Mouse (Mus musculus) c-Kit-negative CD71-positive TER-119-positive erythroid progenitor cells, embryonic 14.5 days (primary cell): Measurements from ENCODE around the gene Ksr2.

Experiments
- DNase-seq: peaks from one replicate; pipeline ENCODE4 v3.0.0-alpha.2; 2013; ENCODE audit warnings: low read depth, low spot score

Gene Ksr2

DNA sequence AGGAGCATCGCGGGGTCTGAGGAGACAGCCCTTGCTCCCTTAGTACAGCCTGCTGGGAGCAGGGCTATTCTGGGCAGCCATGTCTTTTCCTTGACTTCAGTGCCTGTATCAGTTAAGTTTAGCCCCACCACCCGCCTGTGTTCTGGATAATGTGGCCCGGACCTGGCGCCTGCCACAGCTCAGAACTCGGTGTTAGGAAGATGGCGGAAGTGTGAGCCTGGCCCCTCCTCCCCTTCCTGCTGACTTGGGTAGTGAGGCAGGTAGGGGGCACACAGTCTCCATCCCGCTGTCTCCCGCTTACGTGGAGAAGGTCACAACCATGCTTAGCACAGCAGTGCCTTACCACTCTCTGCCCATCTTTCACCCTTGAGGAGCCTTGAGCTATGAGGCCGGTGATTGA, 68.2 kb downstream of the Ksr2 start:
- no peak for DNase-seq

DNA sequence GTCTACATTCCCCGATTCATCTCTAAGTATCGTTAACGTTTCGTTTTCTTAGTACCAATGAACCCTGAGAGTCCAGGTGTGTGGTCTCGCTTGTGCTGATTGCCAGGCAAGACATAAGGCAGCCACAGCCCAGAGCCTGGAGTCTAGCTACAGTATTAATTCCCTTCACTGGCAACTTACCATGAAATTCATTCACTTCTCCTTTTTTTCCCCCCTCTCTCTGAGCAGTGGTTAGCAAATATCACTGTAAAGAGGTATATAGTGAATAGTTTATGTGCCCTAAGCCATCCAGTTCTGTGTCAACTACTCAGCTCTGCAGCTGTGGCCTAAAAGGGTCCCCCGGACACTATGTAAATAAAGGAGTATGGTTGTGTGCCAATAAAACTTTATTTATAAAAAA, 71.6 kb downstream of the Ksr2 start:
- no peak for DNase-seq

DNA sequence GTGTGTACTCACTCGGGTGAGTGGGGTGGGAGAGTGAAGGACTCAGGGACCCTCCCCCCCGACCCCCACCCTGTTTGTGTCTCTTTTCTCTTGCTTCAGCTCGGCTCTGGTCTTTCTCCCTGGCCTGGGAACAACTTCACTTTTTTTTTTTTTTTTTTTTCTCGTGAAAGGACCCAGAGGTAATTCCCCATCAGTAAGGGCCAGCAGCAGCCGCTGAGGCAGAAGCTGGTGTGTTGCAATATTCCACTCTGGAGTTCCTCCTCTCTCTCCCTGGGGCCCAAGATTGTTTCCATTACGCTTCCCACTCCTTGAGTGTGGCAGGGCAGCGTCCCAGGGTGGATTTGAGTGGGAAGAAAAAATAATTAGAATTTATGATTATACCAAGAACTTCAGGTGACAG, 72.3 kb downstream of the Ksr2 start:
- no peak for DNase-seq

DNA sequence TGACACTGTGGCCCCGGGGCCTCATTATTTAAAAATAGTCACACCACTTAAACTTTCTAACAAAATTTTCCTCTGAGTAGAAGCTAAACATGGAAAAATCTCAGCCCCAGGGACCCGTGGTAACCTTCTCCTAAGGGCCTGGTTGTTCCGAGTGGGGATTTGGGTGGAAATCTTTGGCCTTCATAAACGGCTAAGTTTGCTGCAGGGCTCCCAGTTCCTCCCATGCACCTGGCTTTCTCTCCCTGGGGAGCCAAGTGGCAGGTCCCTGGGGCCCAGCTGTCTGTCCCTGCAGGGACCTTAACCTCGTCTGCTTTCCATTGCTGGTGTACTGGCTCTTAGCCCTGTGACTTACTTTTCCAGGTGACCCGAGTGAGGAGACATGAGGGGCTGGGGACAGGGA, 74.4 kb downstream of the Ksr2 start:
- DNase-seq: no peak

DNA sequence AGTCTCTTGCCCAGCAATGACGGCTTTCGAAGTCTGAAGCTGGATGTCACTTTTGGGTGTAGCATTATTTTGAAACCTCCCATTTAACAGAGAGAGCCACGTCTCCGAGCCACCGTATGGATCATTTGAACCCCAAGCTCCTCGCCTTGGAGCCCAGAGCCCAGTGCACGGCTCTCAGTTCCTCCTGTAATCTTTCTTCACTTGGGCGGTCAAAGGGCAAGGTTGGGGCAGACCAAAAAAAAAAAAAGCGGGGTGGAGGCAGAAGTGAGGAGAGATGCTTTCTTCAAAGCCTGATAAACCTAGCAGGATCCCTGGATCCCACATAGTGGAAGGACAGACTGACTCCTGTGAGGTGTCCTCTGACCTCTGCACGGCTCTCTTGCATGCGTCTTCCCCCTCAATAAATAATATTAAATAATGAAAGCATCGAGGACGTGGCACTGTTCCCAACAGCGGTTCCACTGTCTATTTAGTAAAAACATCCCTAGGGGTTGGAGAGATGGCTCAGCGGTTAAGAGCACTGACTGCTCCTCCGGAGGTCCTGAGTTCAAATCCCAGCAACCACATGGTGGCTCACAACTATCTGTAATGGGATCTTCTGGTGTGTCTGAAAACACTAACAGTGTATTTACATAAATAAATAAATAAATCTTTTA, 75.0 kb downstream of the Ksr2 start:
- DNase-seq: no peak

DNA sequence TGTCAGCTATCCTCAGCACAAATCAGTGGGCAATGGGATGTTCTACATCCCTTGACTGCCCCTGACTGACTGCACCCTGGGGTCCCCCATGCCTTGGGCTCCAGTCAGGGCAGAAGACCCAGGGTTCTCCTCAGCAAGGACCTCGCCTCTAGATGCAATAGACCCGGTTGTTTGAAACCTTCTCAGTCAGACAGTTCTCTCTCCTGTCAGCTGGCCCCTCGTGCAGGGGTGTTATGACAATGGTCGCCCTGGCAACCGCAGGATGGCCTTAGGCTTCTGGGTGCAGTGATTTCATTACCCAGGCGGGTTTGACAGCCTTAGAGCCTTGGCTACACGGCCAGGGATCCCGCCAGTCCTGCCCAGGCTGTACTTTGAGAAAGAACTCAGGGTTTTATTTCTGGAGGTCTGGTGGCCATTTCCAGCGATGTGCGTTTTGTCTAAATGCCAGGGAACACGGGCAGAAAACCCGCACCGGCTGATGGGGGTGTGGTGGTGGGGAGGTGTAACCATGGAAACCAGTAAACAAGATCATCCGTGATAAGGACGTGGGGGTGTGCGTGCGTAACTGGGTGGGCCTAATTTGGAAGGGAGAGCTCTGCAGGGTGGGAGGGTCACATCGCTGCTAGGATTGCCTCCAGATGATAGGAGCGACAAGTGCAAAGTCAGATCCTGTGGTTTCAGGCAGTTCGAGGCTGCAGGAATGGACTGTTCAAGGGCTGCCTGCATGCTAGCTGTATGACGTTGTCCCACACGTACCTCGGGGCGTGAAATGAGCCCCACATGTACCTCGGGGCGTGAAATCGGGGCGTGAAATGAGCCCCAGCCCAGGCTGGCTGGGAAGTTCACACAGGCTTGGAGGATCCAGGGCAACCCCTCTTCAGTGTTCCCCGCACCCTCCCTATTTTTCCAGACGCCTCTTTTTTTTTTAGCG, 79.4 kb downstream of the Ksr2 start:
- no peak for DNase-seq

DNA sequence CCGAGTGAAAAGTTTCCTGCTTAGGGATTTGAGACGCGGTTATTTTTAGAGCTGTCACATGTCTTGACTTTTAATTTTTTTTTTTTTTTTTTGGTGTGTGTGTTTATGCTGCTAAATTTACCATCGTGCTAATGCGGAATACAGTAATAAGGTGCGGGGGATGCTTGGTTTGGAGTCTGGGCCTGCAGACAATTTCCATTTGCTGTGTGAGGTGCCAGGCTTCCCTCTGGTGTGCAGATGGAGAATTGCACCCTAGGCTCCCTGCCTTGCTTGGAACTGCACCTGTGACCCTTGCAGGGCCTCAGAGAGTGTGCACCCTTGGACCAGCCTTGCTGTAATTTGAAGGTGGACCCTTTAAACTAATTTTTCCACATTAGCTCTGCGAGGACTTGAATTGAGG, 80.1 kb downstream of the Ksr2 start:
- DNase-seq: no peak

DNA sequence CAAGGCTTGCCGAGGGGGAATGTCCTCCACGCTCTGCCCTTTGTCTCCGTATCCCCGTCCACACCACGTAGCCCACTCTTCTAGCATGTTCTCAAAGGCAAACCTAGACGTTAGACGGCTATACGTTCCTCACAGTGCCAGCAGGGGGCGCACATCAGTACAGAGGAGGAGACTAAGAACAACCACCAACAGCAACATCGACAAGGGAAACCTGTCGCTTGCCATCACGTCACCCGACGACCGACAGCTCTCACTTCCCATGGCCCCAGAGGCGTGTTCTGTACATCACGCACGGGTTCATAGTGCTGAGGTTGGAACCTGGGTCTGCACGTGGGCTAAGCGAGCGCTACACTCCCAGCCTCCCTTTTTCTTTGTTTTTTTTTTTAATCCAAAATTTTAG, 83.3 kb downstream of the Ksr2 start:
- DNase-seq: no peak

DNA sequence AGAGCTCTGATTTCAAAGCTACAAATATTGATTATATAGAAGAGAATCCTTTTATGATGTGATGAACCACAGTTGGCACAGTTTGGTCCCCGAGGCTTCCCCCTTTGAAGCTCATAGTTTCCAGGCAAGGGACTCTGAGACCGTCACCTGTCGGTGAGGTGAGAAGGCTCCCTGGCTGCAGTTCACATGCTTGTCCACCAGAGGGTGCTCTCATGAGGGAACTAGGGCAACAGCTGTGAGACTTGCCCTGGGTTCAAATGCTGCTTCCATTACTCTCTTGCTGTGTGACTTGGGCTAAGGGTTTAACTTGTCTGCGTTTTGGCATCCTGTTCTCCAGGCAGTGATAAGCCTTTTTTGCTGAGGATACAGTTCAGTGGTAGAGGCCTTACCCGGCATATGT, 88.8 kb downstream of the Ksr2 start:
- DNase-seq: no peak

DNA sequence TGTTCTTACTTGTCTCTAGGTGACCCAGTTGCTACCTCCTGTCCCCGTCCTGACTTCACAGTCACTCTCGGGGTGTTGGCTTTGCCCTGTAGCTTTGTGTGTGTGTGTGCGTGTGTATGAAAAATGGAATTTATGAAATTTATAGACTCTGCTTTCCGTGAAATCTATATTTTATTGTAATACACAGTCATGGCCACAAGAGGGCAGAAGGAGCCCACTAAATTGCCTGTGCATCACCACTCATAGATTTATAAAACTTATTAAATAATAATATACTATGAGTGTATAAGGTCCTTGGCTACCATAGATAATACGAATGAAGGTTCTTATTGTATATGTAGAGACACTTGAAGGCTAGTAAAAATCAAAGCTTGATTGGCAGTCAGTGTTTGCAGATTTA, 90.6 kb downstream of the Ksr2 start:
- no peak for DNase-seq

DNA sequence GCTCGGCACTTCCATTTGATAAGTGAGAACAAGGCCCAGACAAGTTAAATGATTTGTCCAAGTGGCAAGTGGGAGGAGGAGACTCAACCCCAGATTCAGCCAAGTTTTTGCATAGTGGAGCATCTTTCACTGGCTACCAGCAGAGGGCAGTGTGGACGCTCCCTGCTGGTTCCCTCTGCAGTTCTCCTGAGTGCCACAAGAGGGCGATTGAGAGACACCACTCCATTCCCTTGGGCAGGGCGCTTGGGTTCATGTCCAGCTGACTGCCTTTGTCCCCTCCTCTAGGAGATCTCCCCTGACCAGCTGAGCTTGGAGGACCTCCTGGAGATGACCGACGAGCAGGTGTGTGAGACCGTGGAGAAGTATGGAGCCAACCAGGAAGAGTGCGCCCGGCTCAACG, 91.4 kb downstream of the Ksr2 start:
- peak; percentile 32 for DNase-seq

DNA sequence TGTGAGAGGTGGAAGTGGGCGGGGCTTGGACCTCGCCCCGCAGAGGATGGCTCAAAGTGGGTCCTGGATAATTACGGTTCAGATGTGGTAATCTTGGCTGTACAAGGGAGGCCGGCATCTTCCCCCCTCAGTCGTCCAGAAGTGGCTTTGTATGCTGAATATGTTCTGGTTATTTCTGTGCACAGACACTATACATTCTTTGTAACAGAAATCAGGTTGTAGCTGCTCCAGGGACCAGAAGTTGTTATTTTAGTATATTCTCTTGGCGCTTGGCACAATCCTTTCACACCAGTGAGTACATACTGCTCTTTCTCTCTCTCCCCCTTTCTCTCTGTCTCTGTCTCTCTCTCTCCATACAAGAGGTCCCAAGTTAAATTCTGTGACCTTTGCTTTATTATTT, 92.0 kb downstream of the Ksr2 start:
- DNase-seq: no peak

DNA sequence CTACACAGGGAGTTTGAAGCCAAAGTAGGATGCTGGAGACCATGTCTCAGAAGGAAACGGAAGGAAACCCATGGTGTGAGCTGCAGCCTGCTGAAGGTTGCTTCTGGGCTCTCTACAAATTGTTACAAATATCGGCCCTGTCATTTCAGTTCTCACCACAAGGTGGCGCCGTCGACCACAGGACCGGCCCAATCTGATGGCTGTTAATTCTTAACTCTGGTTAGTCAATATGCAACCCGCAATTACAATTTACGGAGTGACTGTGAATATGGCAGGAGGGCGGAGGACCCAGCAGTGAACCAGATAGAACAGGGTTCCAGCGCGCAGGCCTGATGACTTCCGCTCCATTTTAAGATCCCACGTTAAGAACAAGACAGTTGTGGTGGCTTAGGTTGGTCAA, 92.6 kb downstream of the Ksr2 start:
- DNase-seq: no peak

DNA sequence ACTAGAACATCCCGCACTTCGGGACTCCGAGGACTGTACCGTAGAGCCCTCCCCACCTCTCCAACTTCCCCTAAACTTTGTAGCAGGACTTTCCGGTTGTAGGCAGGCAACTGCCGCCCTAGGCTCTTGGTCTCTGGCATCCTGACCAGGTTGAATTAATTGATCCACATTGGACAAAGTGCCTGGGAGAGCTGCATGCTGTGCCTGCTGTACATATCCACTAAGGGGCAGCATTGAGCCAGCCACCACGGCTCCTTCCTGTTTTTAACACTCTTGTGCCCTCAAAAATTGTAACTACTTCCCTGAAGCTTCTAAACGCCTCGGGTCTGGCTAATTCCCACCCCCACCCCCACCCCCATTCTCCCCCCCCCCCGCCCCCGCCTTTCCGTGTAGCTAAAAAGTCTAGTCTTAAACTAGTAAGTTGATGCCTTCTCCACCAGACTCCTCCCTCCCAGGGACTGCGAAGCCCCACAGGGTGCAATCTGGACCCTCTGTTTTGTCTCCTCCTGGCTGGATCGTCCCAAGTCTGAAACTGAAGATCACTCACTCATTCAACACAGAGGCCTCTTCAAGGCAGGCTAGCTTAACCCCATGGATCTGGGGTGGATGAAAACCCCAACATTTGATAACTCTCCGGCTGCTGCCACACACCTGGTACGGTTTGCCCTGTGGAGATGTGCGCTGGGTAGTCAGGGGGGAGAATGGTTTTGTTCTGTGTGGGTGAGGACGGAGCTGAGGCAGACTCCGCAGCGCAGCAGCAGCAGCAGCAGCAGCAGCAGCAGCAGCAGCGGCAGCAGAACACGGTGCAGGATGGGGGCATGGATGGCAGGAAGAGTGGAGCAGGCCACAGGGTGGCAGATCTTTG, 95.9 kb downstream of the Ksr2 start:
- no peak for DNase-seq

DNA sequence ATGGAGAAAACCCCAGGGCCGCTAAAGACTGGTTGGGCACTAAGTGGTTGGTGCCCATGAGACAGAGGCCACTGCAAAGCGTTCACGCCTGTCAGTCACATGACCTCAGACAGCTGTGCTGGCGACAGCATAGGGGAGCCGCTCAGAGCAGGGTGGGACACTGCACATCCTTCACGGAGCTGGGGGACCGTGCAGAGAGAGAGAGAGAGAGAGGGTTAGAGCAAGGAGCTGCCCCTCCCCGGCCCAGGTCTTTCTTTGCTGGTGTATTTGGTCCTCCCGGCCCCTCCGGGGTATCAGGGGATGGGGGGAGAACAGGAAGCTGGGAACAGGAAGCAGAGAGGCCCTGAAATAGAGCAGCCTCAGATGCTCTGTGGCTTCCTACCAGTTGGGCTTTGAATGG, 97.1 kb downstream of the Ksr2 start:
- DNase-seq: no peak

DNA sequence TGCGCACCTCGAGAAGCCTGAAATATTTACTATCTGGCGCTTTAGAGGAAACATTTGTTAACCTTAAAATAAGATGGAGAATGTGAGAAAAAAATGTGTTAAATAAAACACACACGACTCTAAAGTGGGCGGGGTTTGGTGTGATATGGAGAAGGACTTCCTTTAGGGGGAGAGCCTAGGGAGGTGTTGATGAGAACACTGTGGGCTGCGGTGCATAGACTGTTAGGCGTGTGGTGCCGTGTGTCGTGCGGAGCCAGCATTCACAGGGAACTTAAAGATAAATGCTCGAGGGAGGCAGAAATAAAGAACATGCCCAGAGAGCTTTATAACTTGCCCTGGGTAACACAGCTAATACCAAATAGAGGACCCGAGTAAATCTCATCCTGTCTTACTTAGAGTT, 101.6 kb downstream of the Ksr2 start:
- no peak for DNase-seq

DNA sequence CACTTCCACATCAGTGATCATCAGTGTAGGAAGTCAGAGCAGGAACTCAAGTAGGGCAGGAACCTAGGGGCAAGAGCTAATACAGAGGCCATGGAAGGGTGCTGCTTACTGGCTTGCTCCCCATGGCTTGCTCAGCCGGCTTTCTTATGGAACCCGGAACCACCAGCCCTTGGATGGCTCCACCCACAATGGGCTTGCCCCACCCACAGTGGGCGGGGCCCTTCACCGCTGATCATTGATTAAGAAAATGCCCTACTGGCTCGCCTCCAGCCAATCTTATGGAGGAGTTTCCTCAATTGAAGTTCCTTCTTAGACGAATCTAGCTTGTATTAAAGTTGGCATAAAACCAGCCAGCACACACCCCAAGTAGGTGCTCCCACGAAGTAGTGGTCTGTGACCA, 102.1 kb downstream of the Ksr2 start:
- no peak for DNase-seq

DNA sequence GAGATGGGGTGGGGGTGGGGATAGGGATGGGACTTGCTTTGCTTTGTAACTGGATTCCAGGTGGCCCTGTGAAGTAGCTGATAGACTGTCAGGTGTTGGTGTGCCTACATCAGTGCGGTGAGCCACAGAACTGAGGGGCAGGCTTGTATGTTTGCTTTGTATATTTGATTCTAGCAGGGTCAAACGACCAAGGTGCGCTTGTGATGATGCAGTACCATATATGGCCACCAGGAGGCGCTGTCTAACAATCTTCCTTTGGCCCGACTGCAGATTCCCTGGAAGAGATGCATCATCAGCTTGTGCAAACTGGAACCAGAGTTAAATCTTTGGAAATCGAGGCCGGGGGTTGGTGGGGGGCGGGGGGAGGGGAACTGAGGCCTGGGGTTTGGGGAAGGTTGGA, 102.8 kb downstream of the Ksr2 start:
- no peak for DNase-seq

DNA sequence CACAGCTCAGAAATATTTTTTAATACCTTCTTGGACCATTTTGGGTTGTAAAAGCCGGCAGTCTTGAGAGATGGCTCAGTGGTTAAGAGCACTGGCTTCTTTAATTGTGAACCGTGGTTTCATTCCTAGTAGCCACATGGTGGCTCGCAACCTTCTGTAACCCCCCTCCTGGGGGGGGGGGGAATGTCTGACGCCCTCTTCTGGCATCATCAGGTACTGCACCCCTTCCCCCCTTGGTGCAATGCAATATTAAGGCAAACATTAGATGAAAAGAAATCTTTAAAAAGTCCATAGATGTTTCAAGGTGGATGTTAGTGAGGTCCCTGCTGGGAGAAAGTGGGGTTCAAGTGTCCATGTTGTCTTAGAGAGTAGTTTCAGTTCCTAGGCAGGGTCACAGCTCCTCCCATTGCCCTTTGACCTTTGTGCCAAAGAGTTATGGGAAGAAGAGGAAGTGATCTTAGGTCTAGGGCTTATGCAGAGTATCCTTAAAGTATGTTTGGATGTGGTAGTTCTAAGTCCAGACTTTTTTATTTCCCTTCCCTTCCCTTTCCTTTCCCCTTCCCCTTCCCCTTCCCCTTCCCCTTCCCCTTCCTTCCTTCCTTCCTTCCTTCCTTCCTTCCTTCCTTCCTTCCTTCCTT, 106.2 kb downstream of the Ksr2 start:
- no peak for DNase-seq

DNA sequence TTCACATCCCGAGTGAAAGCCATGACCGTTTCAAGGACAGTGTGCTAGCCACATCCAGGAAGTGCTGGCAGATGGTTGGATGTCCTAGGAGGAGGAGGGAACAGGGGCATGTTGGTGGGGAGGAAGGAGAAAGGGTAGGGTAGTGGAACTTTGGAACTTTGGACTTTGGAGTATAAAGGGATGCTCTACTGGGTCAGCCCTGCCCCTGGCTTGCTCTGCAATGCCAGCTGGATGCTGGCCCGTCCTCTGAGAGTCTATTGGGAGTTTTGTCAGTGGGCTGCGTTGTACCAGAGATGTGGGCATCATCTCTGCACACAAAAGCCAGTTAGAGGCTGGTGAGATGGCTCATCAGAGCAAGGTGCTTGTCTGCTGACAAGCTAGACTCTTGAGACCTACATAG, 107.4 kb downstream of the Ksr2 start:
- DNase-seq: no peak

DNA sequence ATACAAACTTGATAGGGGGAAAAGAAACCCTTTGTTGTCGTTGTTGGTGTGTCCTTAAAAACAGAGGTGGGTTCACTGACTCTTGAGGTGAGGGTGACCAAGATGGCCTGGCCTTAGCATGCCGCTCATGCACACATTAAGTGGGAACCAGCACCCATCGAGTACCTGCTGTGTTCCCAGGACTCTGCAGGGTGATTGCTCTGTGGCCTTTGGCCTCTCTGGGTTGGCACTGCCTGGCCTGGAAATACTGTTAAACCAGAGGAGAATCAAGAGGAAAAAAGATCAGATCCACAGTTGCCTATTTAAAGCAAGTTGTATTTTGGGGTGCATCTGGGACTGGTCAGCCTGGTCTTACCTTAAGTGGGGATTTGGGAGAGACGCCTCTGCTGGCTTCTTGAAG, 107.9 kb downstream of the Ksr2 start:
- DNase-seq: no peak

DNA sequence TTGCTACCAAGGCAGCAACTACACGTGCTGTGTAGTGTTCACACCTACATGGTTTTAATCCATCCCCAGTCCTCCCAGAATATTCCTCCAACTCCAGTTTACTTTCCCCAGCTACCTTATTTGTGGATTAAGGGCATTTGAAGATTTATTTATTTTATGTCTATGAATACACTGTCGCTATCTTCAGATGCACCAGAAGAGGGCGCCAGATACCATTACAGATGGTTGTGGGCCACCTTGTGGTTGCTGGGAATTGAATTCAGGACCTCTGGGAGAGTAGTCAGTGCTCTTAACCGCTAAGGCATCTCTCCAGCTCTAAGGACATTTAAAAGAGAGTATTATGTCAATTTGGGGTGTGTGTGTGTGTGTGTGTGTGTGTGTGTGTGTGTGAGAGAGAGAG, 108.7 kb downstream of the Ksr2 start:
- DNase-seq: no peak
